Mouse (Mus musculus): ENCODE results near the gene Ccdc88c.

GRCm38 (mm10) chr12:100943146-100943545, 85.7 kb downstream of the Ccdc88c start:
- no peak for TF ChIP-seq CTCF (IDR thresholded peaks at IDR 0.05; ENCODE audit: control insufficient read depth, insufficient read depth, low read length)
- no peak for TF ChIP-seq POLR2A (IDR thresholded peaks at IDR 0.05; ENCODE audit: borderline replicate concordance, control insufficient read depth, low read depth, low read length)
